13 mouse cellular contexts compared by ENCODE assay signal in genomic region chr8:92772826-92773225, GRCm38 (mm10). TPM values are rescaled to one million over a fixed set of nuclear protein-coding genes. Genes with fewer than 3 reads are reported as not detected.
DNase-seq lines count a peak whose midpoint lies in the region; ATAC-seq lines count a peak whose summit lies in the region.
"Had no signal": no experiment of that assay in that cellular context is flagged by ENCODE, and none has a peak within 500 bp of the region (broad histone marks: within the 10 kb centered on the region; RNA-seq: fewer than 3 reads in every experiment).

No protein-coding gene starts in this region.

- H3K4me1 ChIP-seq in heart, embryonic 11.5 days (ENCODE audit: control insufficient read depth, insufficient read depth, low read length): no peaks in the 10 kb centered on the region
- no peaks in the 10 kb centered on the region for H3K4me1 ChIP-seq in midbrain, embryonic 14.5 days (ENCODE audit: control insufficient read depth, insufficient read depth, low read length)
- H3K4me1 ChIP-seq in midbrain, embryonic 16.5 days (ENCODE audit: control insufficient read depth, insufficient read depth, low read length): no peaks in the 10 kb centered on the region; the same call in 1 of the 2 replicates
- no peaks in the 10 kb centered on the region; the same call in 1 of the 2 replicates for H3K4me1 ChIP-seq in forebrain, embryonic 14.5 days (ENCODE audit: control insufficient read depth, insufficient read depth, low read length)
- H3K4me1 ChIP-seq: kidney, embryonic 15.5 days; lung, embryonic 15.5 days had no signal

- H3K36me3 ChIP-seq in heart, embryonic 11.5 days (ENCODE audit: control insufficient read depth, insufficient read depth, low read length): no peaks in the 10 kb centered on the region
- H3K36me3 ChIP-seq in midbrain, embryonic 14.5 days (ENCODE audit: control insufficient read depth, insufficient read depth, low read length): no peaks in the 10 kb centered on the region
- H3K36me3 ChIP-seq in midbrain, embryonic 16.5 days (ENCODE audit: control insufficient read depth, insufficient read depth, low read length): no peaks in the 10 kb centered on the region
- no peaks in the 10 kb centered on the region for H3K36me3 ChIP-seq in forebrain, embryonic 14.5 days (ENCODE audit: control insufficient read depth, insufficient read depth, low read length)
- H3K36me3 ChIP-seq: kidney, embryonic 15.5 days; lung, embryonic 15.5 days had no signal

- intact Hi-C loops in heart, postnatal 25 days (cut with DNase I): no loop called here

- no peak for ATAC-seq in heart, embryonic 11.5 days (replicated peaks; ENCODE audit: insufficient number of reproducible peaks, low FRiP score, low TSS enrichment)
- ATAC-seq in midbrain, embryonic 14.5 days (ENCODE audit: low FRiP score, low TSS enrichment): no peak
- ATAC-seq in midbrain, embryonic 16.5 days: no peak
- ATAC-seq in forebrain, embryonic 14.5 days: peak; percentile 48; the same call in 1 of the 2 replicates
- ATAC-seq in monocyte, adult 5-6 weeks (replicated peaks; ENCODE audit: insufficient number of reproducible peaks, low FRiP score, low TSS enrichment, poor library complexity, severe bottlenecking): no peak
- ATAC-seq: hindbrain, embryonic 16.5 days had no signal

- H3K4me2 ChIP-seq in heart, embryonic 11.5 days: peak overlapping the region; percentile 53
- H3K4me2 ChIP-seq in midbrain, embryonic 14.5 days (ENCODE audit: low read length): no peak overlapping the region
- H3K4me2 ChIP-seq in midbrain, embryonic 16.5 days (ENCODE audit: low read length): no peak overlapping the region
- H3K4me2 ChIP-seq in forebrain, embryonic 14.5 days (ENCODE audit: low read length): peak overlapping the region; percentile 25
- H3K4me2 ChIP-seq: kidney, embryonic 15.5 days had no signal

- no peak overlapping the region for H3K9ac ChIP-seq in heart, embryonic 11.5 days (ENCODE audit: low read depth, low read length)
- no peak overlapping the region for H3K9ac ChIP-seq in midbrain, embryonic 14.5 days (replicated peaks; ENCODE audit: low read length)
- no peak overlapping the region for H3K9ac ChIP-seq in midbrain, embryonic 16.5 days (ENCODE audit: low read depth, low read length)
- no peak overlapping the region for H3K9ac ChIP-seq in forebrain, embryonic 14.5 days (ENCODE audit: low read length)
- H3K9ac ChIP-seq: kidney, embryonic 15.5 days; lung, embryonic 15.5 days had no signal

- H3K9me3 ChIP-seq in heart, embryonic 11.5 days (replicated peaks; ENCODE audit: control insufficient read depth, low read length): no peaks in the 10 kb centered on the region
- H3K9me3 ChIP-seq in midbrain, embryonic 14.5 days (ENCODE audit: control insufficient read depth, low read length): no peaks in the 10 kb centered on the region
- no peaks in the 10 kb centered on the region for H3K9me3 ChIP-seq in midbrain, embryonic 16.5 days (replicated peaks; ENCODE audit: control insufficient read depth, low read length, poor library complexity, severe bottlenecking)
- H3K9me3 ChIP-seq in forebrain, embryonic 14.5 days (replicated peaks; ENCODE audit: control insufficient read depth, low read length): no peaks in the 10 kb centered on the region
- H3K9me3 ChIP-seq: kidney, embryonic 15.5 days; lung, embryonic 15.5 days had no signal

- no peaks in the 10 kb centered on the region for H3K27me3 ChIP-seq in heart, embryonic 11.5 days (ENCODE audit: control insufficient read depth, insufficient read depth, low read length)
- H3K27me3 ChIP-seq in midbrain, embryonic 14.5 days (ENCODE audit: control insufficient read depth, insufficient read depth, low read length): no peaks in the 10 kb centered on the region
- no peaks in the 10 kb centered on the region for H3K27me3 ChIP-seq in midbrain, embryonic 16.5 days (ENCODE audit: control insufficient read depth, insufficient read depth, low read depth, low read length)
- H3K27me3 ChIP-seq in forebrain, embryonic 14.5 days (replicated peaks; ENCODE audit: control insufficient read depth, insufficient read depth, low read length): no peaks in the 10 kb centered on the region
- H3K27me3 ChIP-seq: kidney, embryonic 15.5 days; lung, embryonic 15.5 days had no signal

- 85% methylated on average over 10 of the region's 10 CpGs for WGBS in heart, embryonic 11.5 days (ENCODE audit: insufficient replicate concordance)
- 78% methylated on average over 10 of the region's 10 CpGs for WGBS in midbrain, embryonic 14.5 days
- 61% methylated on average over 10 of the region's 10 CpGs for WGBS in midbrain, embryonic 16.5 days
- 61% methylated on average over 10 of the region's 10 CpGs for WGBS in forebrain, embryonic 14.5 days

- H3K27ac ChIP-seq in heart, embryonic 11.5 days (ENCODE audit: low read depth, low read length): no peak overlapping the region
- H3K27ac ChIP-seq in midbrain, embryonic 14.5 days (replicated peaks; ENCODE audit: low read depth, low read length): no peak overlapping the region
- H3K27ac ChIP-seq in midbrain, embryonic 16.5 days (ENCODE audit: low read length): no peak overlapping the region
- no peak overlapping the region for H3K27ac ChIP-seq in forebrain, embryonic 14.5 days (ENCODE audit: low read depth, low read length)
- H3K27ac ChIP-seq: kidney, embryonic 15.5 days; lung, embryonic 15.5 days had no signal

- no peak overlapping the region for H3K4me3 ChIP-seq in heart, embryonic 11.5 days (ENCODE audit: low read depth, low read length)
- H3K4me3 ChIP-seq in midbrain, embryonic 14.5 days (replicated peaks; ENCODE audit: low read depth, low read length): no peak overlapping the region
- no peak overlapping the region for H3K4me3 ChIP-seq in midbrain, embryonic 16.5 days (ENCODE audit: low read depth, low read length)
- H3K4me3 ChIP-seq in forebrain, embryonic 14.5 days (ENCODE audit: low read depth, low read length): no peak overlapping the region
- H3K4me3 ChIP-seq: kidney, embryonic 15.5 days had no signal

- no peak for DNase-seq in heart, postnatal 25 days (ENCODE audit: low spot score)
- peak; percentile 30 for DNase-seq in midbrain, embryonic 14.5 days
- DNase-seq in forebrain, embryonic 14.5 days (ENCODE audit: low spot score): peak; percentile 68
- no peak for DNase-seq in adrenal gland, adult 18-20 months (ENCODE audit: low spot score in 2 of 2)
- DNase-seq: cerebellum, adult 18-20 months; right cerebral cortex, postnatal 14 days had no signal

RNA-seq across cellular contexts. Expression of gene Mmp2, which starts 54.3 kb away (rescaled TPM):
- polyA plus RNA-seq in heart, embryonic 11.5 days (2014; fragmentation: Nextera tagmentation; extraction: Ambion mirVana): 107 TPM in 2 replicates
- 100 to 1,000 TPM in 1 of 2 experiments, 10 to 100 TPM in 1; 94.3 to 106 TPM for total RNA-seq in heart, postnatal 25 days (2021)
- 8.6 and 22.2 TPM in 2 replicates for polyA plus RNA-seq in midbrain, embryonic 14.5 days (2014; fragmentation: Nextera tagmentation; extraction: Ambion mirVana)
- 17.7 and 17.8 TPM in 2 replicates for polyA plus RNA-seq in midbrain, embryonic 16.5 days (2015; fragmentation: Nextera tagmentation; extraction: Ambion mirVana)
- polyA plus RNA-seq in forebrain, embryonic 14.5 days (2014; fragmentation: Nextera tagmentation; extraction: Ambion mirVana): 14.5 and 15.8 TPM in 2 replicates
- total RNA-seq in monocyte, adult 5-6 weeks (2017): 0.32 TPM in 1 of 3 replicates, not detected in the others
- total RNA-seq in adrenal gland, adult 18-20 months (2021): 10 to 100 TPM; 18.1 to 46.2 TPM
- total RNA-seq: megakaryocyte-erythroid progenitor cell, adult 5-6 weeks had no signal

Comparison
In these comparisons a context has a peak if more than half of its experiments do, and no peak if none do; other contexts are left out.
1. H3K4me2 ChIP-seq: peak in heart, embryonic 11.5 days (single experiment) and forebrain, embryonic 14.5 days (single experiment); none in midbrain, embryonic 14.5 days (single experiment) and midbrain, embryonic 16.5 days (single experiment).
2. DNase-seq: peak in midbrain, embryonic 14.5 days (single experiment) and forebrain, embryonic 14.5 days (single experiment); none in heart, postnatal 25 days (single experiment) and adrenal gland, adult 18-20 months (0 of 2).